Mouse (Mus musculus): ENCODE measurements around the gene Slc34a1. TPM values are rescaled to one million over a fixed set of nuclear protein-coding genes. Genes with fewer than 3 reads are reported as not detected.

Gene Slc34a1
- total RNA-seq, 2 experiments from 2014 or later, result not detected

GRCm38 (mm10) chr13:55403935-55404852, 6.2 kb downstream of the Slc34a1 start:
- DNase-seq (ENCODE audit: low spot score), result no peak
- intact Hi-C loops (cut with DNase I), result no loop called here

- intact Hi-C loops (cut with DNase I), result loop anchor here (1.0 to 5.0 kb wide), 2 partner anchors 112 to 132 kb away; partner anchors contain the start of gene Ddx41
These were observed 7.1 kb downstream of the Slc34a1 start for GRCm38 (mm10) chr13:55404853-55405782.

GRCm38 (mm10) chr13:55405783-55406390, 7.9 kb downstream of the Slc34a1 start:
- intact Hi-C loops (cut with DNase I), result loop anchor here (1.0 to 5.0 kb wide), 2 partner anchors 111 to 131 kb away; partner anchors contain the start of gene Ddx41
- DNase-seq (ENCODE audit: low spot score), result no peak

More at GRCm38 (mm10) chr13:55404853-55405782, 7.1 kb downstream of the Slc34a1 start:
- DNase-seq (ENCODE audit: low spot score), result peak; percentile 46

GRCm38 (mm10) chr13:55407341-55407740, 9.4 kb downstream of the Slc34a1 start:
- intact Hi-C loops (cut with DNase I), result loop anchor here (5.0 kb wide), 1 partner anchor 130 kb away; the partner anchor contains the start of gene Ddx41
- no peak for DNase-seq (ENCODE audit: low spot score)

GRCm38 (mm10) chr13:55408546-55409120, 10.6 kb downstream of the Slc34a1 start:
- DNase-seq (ENCODE audit: low spot score), result no peak
- intact Hi-C loops (cut with DNase I), result loop anchor here (5.0 kb wide), 1 partner anchor 129 kb away; the partner anchor contains the start of gene Ddx41

- no peak for DNase-seq (ENCODE audit: low spot score)
- intact Hi-C loops (cut with DNase I), result no loop called here
These were observed 13.8 kb downstream of the Slc34a1 start for GRCm38 (mm10) chr13:55411826-55412225.

GRCm38 (mm10) chr13:55412643-55413307, 14.8 kb downstream of the Slc34a1 start:
- DNase-seq (ENCODE audit: low spot score), result no peak
- intact Hi-C loops (cut with DNase I), result no loop called here

GRCm38 (mm10) chr13:55413333-55413732, 15.3 kb downstream of the Slc34a1 start:
- DNase-seq (ENCODE audit: low spot score), result no peak
- intact Hi-C loops (cut with DNase I), result no loop called here

- no peak for DNase-seq (ENCODE audit: low spot score)
- intact Hi-C loops (cut with DNase I), result no loop called here
These were observed 16.9 kb downstream of the Slc34a1 start, which contains the start of gene Pfn3 for GRCm38 (mm10) chr13:55414743-55415380. Gene Pfn3 (minus strand): TSS chr13:55415232.

GRCm38 (mm10) chr13:55418004-55418403, 20.0 kb downstream of the Slc34a1 start:
- peak; percentile 74 for DNase-seq (ENCODE audit: low spot score)
- intact Hi-C loops (cut with DNase I), result loop anchor here (1.0 kb wide), 2 partner anchors 53 to 99 kb away; no protein-coding TSS in a partner anchor

- intact Hi-C loops (cut with DNase I), result no loop called here
- DNase-seq (ENCODE audit: low spot score), result no peak
These were observed 21.2 kb downstream of the Slc34a1 start for GRCm38 (mm10) chr13:55419142-55419541.

- intact Hi-C loops (cut with DNase I), result no loop called here
- no peak for DNase-seq (ENCODE audit: low spot score)
These were observed 22.3 kb downstream of the Slc34a1 start for GRCm38 (mm10) chr13:55420018-55420932.

- DNase-seq (ENCODE audit: low spot score), result peak; percentile 64
- intact Hi-C loops (cut with DNase I), result loop anchor here (1.0 kb wide), 2 partner anchors 48 to 98 kb away; no protein-coding TSS in a partner anchor
These were observed 23.2 kb downstream of the Slc34a1 start for GRCm38 (mm10) chr13:55420933-55421800.

GRCm38 (mm10) chr13:55426613-55427012, 28.6 kb downstream of the Slc34a1 start, which contains the start of gene F12:
Gene F12 (minus strand): TSS chr13:55426793.
- intact Hi-C loops (cut with DNase I), result no loop called here
- no peak for DNase-seq (ENCODE audit: low spot score)

GRCm38 (mm10) chr13:55429226-55429888, 31.4 kb downstream of the Slc34a1 start:
- DNase-seq (ENCODE audit: low spot score), result peak; percentile 70
- intact Hi-C loops (cut with DNase I), result no loop called here

GRCm38 (mm10) chr13:55430566-55430965, 32.6 kb downstream of the Slc34a1 start:
- no peak for DNase-seq (ENCODE audit: low spot score)
- intact Hi-C loops (cut with DNase I), result no loop called here

All from heart, postnatal 25 days (tissue).